Mouse (Mus musculus) heart, postnatal 4 days (tissue): ENCODE measurements around the gene Chd1. TPM values are rescaled to one million over a fixed set of nuclear protein-coding genes. Genes with fewer than 3 reads are reported as not detected.

Experiments used
- DNase-seq: peaks from one replicate; pipeline ENCODE4 v3.0.0; 2021
- total RNA-seq, 2 experiments: library from RNA; stranded (reverse); gene quantifications; 2 replicates each; pipeline ENCODE4 v1.2.3; 2021

Chd1 gene
- total RNA-seq, 2 experiments from 2014 or later, result 28.0 TPM

- no peak for DNase-seq
These were observed 107.5 kb downstream of the Chd1 start for GRCm38 (mm10) chr17:15812136-15812778.

GRCm38 (mm10) chr17:15813658-15814212, 109.0 kb downstream of the Chd1 start:
- no peak for DNase-seq

GRCm38 (mm10) chr17:15815312-15816018, 110.7 kb downstream of the Chd1 start:
- DNase-seq, result no peak

DNA sequence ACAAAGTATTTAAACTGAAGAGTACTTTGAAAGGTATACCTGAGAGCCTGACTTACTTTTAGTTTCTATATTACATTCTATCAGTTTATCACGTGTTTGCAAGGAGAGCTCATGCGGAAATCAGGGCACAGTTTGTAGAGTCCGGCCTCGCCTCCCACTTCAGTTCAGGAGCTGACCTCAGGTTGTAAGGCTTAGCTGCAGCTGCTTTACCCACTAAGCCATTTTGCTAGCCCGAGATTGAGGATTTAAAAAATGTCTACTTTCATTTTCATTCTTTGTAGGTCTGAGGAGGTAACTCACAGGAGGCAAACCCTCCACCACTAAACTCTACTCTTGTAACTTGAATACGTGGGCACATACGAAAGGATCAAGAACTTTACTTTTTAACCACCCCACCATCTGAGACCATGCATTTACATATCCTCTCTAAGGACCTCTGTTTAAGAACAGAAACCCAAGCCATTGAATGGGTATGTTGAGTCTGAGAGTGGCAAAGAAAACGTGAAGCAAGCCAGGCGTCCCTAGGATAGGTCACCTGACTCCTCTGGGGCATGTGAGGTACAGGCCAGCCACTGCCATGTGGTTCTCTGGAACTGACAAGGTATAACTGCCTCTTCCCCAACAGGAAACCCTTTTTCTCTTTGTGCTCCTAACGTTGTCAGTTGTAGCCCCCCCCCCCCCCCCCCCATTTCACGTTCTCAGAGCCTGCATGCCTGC, 111.8 kb downstream of the Chd1 start:
- DNase-seq, result no peak

GRCm38 (mm10) chr17:15817096-15817450, 112.3 kb downstream of the Chd1 start:
- no peak for DNase-seq

- no peak for DNase-seq
These were observed 112.9 kb downstream of the Chd1 start for GRCm38 (mm10) chr17:15817634-15818033.

GRCm38 (mm10) chr17:15818372-15818771, 113.6 kb downstream of the Chd1 start:
- no peak for DNase-seq

DNA sequence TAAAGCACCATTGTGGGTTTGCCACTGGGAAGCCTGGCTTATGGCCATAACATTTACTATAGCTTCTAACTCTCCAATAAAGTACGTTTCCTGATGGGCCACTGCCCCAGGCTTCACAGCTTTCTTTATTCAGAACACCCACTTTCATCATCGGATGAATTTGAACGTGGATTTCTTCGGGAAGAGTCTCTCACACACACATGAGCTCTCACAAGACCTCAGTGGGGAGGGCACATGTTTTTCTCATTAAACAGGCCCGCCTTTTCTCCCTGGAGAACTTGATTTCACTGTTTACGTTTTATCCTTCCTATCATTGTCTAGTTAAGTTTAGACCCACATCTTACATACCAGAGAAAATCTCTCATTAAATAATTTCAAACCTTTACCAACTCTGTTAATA, 115.4 kb downstream of the Chd1 start:
- DNase-seq, result no peak

DNA sequence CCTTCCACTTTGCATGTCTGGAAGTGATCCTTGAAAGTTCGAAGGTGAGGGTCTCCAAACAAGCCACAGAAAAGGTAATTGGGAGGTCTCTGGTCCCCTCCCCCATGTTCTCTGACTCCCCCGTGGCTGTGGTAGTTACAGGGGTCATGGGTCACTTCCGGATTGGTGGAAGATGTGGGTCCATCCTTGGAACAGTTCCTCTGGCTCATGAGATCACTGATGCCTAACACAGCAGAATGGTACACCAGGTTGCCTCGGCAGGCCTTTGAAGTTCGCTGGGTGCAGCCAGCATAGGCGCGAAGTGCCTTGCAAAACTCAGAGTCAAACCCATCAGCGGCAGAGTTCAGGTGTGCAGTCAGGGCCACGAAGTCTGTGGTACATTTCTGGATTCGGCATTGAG, 116.0 kb downstream of the Chd1 start:
- DNase-seq, result no peak

DNA sequence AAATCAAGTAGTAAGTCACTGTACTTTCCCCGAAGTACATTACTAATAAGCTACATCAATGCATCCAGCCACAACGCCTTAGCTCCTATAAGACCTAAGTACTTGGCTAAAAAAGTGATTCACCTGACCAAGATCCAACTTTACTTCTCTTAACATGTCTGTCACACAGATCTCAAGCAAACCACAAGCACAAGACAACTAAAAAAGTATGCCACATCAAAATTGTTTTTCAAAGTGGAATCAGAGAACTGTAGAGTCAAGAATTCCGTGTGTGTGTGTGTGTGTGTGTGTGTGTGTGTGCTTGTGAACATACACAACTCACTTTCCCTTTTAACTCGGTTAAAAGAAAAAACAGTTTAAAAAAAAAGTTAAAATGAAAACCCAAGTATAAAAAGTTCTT, 116.9 kb downstream of the Chd1 start:
- DNase-seq, result no peak

Other genes with a start within 250 kb of the Chd1 start
- 100 to 1,000 TPM; 141 to 145 TPM for gene Psmb1, start 205.2 kb upstream of the Chd1 start, total RNA-seq
- gene Tbp, start 205.1 kb upstream of the Chd1 start, total RNA-seq, result 10 to 100 TPM; 17.2 to 18.0 TPM
- 10 to 100 TPM; 19.5 to 21.7 TPM for gene Pdcd2, start 177.7 kb upstream of the Chd1 start, total RNA-seq
- 1 to 10 TPM; 2.7 to 3.3 TPM for gene Prdm9, start 140.6 kb upstream of the Chd1 start, total RNA-seq
- 10 to 100 TPM; 18.5 to 22.7 TPM for gene Rgmb, start 126.1 kb downstream of the Chd1 start, total RNA-seq